8 mouse cellular contexts compared by ENCODE assay signal in genomic region chr16:4641119-4641838, GRCm38 (mm10). TPM values are rescaled to one million over a fixed set of nuclear protein-coding genes. Genes with fewer than 3 reads are reported as not detected.
DNase-seq lines count a peak whose midpoint lies in the region; ATAC-seq lines count a peak whose summit lies in the region.

No protein-coding gene starts in this region.

- no peaks in the 10 kb centered on the region for H3K27me3 ChIP-seq in limb, embryonic 15.5 days
- no peaks in the 10 kb centered on the region for H3K27me3 ChIP-seq in midbrain, embryonic 16.5 days (ENCODE audit: control insufficient read depth, insufficient read depth, low read depth, low read length)

- peak overlapping the region; percentile 70 for H3K4me2 ChIP-seq in limb, embryonic 15.5 days
- peak overlapping the region; percentile 77 for H3K4me2 ChIP-seq in midbrain, embryonic 16.5 days (ENCODE audit: low read length)

- peaks cover 66% of the 10 kb centered on the region for H3K4me1 ChIP-seq in limb, embryonic 15.5 days
- H3K4me1 ChIP-seq in midbrain, embryonic 16.5 days (ENCODE audit: control insufficient read depth, insufficient read depth, low read length) = peaks cover 7% of the 10 kb centered on the region

- no peaks in the 10 kb centered on the region for H3K9me3 ChIP-seq in limb, embryonic 15.5 days
- H3K9me3 ChIP-seq in midbrain, embryonic 16.5 days (replicated peaks; ENCODE audit: control insufficient read depth, low read length, poor library complexity, severe bottlenecking) = no peaks in the 10 kb centered on the region

- peak; percentile 54 for DNase-seq in kidney, adult 11 months
- no peak for DNase-seq in kidney, adult 9 months
- DNase-seq in heart, postnatal 4 days = peak; percentile 47
- no peak for DNase-seq in ovary, postnatal 10 days (ENCODE audit: low spot score)
- no peak for DNase-seq in cerebellum, adult 18-20 months
- DNase-seq in testis, postnatal 10 days (ENCODE audit: low spot score) = no peak

- peak overlapping the region; percentile 92 for H3K27ac ChIP-seq in limb, embryonic 15.5 days
- H3K27ac ChIP-seq in midbrain, embryonic 16.5 days (ENCODE audit: low read length) = no peak overlapping the region

- H3K36me3 ChIP-seq in limb, embryonic 15.5 days = peaks cover 18% of the 10 kb centered on the region
- H3K36me3 ChIP-seq in midbrain, embryonic 16.5 days (ENCODE audit: control insufficient read depth, insufficient read depth, low read length) = no peaks in the 10 kb centered on the region

- WGBS in limb, embryonic 15.5 days = 38% methylated on average over 3 of the region's 3 CpGs
- WGBS in midbrain, embryonic 16.5 days = 61% methylated on average over 3 of the region's 3 CpGs

- peak overlapping the region; percentile 86; the same call in 1 of the 2 replicates for H3K9ac ChIP-seq in limb, embryonic 15.5 days
- no peak overlapping the region for H3K9ac ChIP-seq in midbrain, embryonic 16.5 days (ENCODE audit: low read depth, low read length)

- no peak for ATAC-seq in limb, embryonic 15.5 days (ENCODE audit: insufficient number of reproducible peaks, low FRiP score, low TSS enrichment, low read depth)
- ATAC-seq in midbrain, embryonic 16.5 days = no peak

- peak overlapping the region; percentile 80 for H3K4me3 ChIP-seq in limb, embryonic 15.5 days
- no peak overlapping the region for H3K4me3 ChIP-seq in midbrain, embryonic 16.5 days (ENCODE audit: low read depth, low read length)

RNA-seq across cellular contexts. Expression of gene Dnaja3, which starts 1.5 kb away (rescaled TPM):
- total RNA-seq in heart, postnatal 4 days (2021) = 10 to 100 TPM; 82.7 to 84.7 TPM
- 60.5 and 65.1 TPM in 2 replicates for polyA plus RNA-seq in limb, embryonic 15.5 days (2015; fragmentation: Nextera tagmentation; extraction: Ambion mirVana)
- polyA plus RNA-seq in midbrain, embryonic 16.5 days (2015; fragmentation: Nextera tagmentation; extraction: Ambion mirVana) = 69.2 and 70.2 TPM in 2 replicates

RNA-seq across cellular contexts. Expression of gene Vasn, which starts 1.5 kb away (rescaled TPM):
- total RNA-seq in heart, postnatal 4 days (2021) = 10 to 100 TPM; 17.7 to 18.2 TPM
- polyA plus RNA-seq in limb, embryonic 15.5 days (2015; fragmentation: Nextera tagmentation; extraction: Ambion mirVana) = 41.5 and 45.1 TPM in 2 replicates
- polyA plus RNA-seq in midbrain, embryonic 16.5 days (2015; fragmentation: Nextera tagmentation; extraction: Ambion mirVana) = 4.2 and 4.3 TPM in 2 replicates

RNA-seq across cellular contexts. Expression of gene Pam16, which starts 16.5 kb away (rescaled TPM):
- total RNA-seq in heart, postnatal 4 days (2021) = 10 to 100 TPM; 89.5 to 92.6 TPM
- 75.8 and 83.1 TPM in 2 replicates for polyA plus RNA-seq in limb, embryonic 15.5 days (2015; fragmentation: Nextera tagmentation; extraction: Ambion mirVana)
- polyA plus RNA-seq in midbrain, embryonic 16.5 days (2015; fragmentation: Nextera tagmentation; extraction: Ambion mirVana) = 144 and 153 TPM in 2 replicates

RNA-seq across cellular contexts. Expression of gene Coro7, which starts 38.3 kb away (rescaled TPM):
- 10 to 100 TPM; 24.1 to 26.5 TPM for total RNA-seq in heart, postnatal 4 days (2021)
- 16.8 and 18.4 TPM in 2 replicates for polyA plus RNA-seq in limb, embryonic 15.5 days (2015; fragmentation: Nextera tagmentation; extraction: Ambion mirVana)
- polyA plus RNA-seq in midbrain, embryonic 16.5 days (2015; fragmentation: Nextera tagmentation; extraction: Ambion mirVana) = 32.6 and 36.4 TPM in 2 replicates

RNA-seq across cellular contexts. Expression of gene Glis2, which starts 46.8 kb away (rescaled TPM):
- 10 to 100 TPM; 35.3 to 43.8 TPM for total RNA-seq in heart, postnatal 4 days (2021)
- 31.7 and 34.9 TPM in 2 replicates for polyA plus RNA-seq in limb, embryonic 15.5 days (2015; fragmentation: Nextera tagmentation; extraction: Ambion mirVana)
- polyA plus RNA-seq in midbrain, embryonic 16.5 days (2015; fragmentation: Nextera tagmentation; extraction: Ambion mirVana) = 13.0 and 14.0 TPM in 2 replicates

Comparison
In these comparisons a context has a peak if more than half of its experiments do, and no peak if none do; other contexts are left out.
1. DNase-seq: peak in kidney, adult 11 months (single experiment) and heart, postnatal 4 days (single experiment); none in kidney, adult 9 months (single experiment), ovary, postnatal 10 days (single experiment), cerebellum, adult 18-20 months (0 of 2) and testis, postnatal 10 days (single experiment).